Mouse (Mus musculus): ENCODE measurements around the gene Cisd3.
"Not testable (repeated sequence)": the region's sequence is repeated elsewhere in the genome, so short reads cannot be mapped to it uniquely, and the experiment has no call there.

The Cisd3 gene

DNA sequence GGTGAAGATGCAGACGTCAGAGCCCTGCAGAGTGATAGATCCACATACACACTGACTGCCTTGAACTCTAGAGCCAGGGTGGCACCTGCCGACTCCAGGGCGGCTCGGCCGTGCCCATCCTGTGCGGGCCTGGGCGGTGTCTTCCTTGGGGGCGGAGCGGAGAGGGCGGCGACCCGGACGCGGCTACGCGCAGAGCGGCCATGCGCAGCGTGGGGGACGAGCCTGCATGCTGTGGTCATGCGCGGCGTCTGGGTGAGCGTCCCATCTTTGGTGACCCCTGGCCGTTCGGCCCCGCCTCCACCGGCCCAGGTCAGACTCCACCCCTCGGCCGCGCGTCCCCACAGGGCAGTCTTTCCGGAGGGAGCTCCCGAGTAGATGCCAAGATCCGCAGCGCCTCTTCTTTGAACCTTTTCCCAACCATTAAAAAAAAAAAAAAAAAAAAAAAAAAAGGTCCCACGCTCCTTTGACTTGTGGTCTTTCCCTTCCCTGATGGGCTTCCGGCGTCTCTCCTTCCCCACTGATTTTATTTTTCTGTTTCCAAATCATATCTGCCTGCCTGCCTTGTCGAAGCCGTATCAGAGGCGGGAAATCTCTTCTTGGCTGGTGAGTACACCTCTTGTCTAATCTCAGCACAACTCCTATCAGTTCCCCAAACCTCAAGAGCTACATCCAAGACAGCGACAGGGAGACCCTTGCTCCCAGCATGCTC, at the start of gene Cisd3:
Gene Cisd3, plus strand, starts transcription at position 214 of the 709 bp plus-strand sequence.
- peak; percentile 93 to 94 for DNase-seq (ENCODE audit: low spot score in 2 of 2)

DNA sequence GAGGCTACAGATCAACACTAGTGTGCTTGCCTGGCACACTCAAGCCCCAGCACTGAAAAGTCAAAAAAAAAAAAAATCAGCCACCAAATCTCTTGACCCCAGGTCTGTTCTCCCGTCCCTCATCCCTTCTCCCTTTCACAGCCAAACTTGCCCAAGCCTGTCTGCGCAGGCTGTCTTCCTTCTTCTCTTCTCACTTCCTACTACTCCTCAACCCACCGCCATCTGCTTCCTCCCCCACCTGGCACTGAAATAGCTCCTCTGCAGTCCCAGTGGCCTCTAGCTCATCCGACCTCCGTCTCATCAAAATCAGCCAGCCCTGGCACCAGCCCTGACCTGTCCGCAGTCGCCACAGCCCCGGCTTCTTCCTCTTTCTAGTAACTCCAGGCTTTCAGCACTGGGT, 44.0 kb upstream of the Cisd3 start:
- DNase-seq (ENCODE audit: low spot score in 2 of 2) = peak in 1 of 2 experiments; percentile 17

DNA sequence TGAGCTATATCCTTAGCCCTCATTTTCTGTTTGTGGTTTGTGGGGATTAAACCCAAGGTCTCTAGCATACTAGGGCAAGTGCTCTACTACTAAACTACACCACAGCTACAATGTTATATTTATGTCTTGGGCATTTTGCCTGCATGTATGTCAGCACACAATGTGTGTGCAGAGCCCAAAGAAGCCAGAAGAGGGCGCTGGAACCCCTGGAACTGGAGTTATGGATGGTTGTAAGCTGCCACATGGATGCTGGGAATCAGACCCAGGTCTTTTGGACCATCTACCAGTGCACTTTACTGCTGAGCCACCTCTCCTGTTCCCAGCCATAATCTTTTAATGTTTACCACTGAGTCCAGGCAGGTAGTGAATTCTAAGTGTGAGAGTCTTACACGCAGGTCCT, 42.9 kb upstream of the Cisd3 start:
- no peak for DNase-seq (ENCODE audit: low spot score in 2 of 2)

DNA sequence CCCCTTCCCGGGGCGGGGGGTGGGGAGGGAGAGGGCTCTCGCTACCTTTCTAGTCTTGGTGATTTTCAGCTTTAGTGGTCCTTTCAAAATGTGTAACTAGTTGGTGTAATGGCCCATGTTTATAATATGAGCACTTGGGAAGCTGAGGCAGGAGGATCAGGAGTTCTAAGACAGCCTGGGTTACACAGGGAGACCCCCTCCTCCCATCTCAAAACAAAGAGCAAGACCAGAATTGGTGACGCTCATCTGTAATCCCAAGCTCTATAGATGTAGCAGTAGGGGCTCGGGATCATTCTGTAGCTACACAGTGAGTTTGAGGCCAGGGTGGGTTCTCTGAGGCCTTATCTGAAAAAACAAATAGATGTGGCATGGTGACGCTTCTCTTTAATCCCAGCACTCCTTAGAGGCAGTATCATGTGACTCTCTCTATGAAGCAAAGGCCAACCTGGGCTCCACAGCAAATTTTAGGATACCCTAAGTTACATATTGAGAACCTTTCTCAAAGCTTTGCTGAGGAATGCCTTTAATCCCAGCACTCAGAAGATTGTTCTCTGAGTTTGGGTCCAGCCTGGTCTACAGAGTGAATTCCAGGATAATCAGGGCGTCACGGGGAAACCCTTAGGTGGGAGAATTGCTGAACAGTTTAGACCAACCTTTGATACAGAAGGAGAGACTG, 42.1 kb upstream of the Cisd3 start:
- no peak for DNase-seq (ENCODE audit: low spot score in 2 of 2)

DNA sequence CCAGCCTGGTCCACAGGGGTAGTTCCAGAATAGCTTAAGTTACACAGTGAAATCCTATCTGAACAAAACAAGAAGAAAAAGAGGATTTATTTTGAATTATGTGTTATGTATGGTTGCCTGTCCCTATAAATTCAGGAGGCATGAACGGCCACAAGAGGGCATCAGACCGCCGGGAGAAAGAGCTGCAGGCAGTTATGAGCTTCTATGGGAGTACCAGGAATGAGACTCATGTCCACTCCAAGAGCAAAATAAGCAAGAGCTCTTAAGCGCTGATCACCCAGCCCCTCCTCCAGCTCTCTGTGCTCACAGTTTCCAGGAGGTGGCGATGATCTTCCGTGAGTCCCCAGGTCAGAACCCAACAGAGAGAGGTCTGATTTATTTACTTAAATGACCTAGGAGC, 40.8 kb upstream of the Cisd3 start:
- peak; percentile 67 to 74 for DNase-seq (ENCODE audit: low spot score in 2 of 2)

DNA sequence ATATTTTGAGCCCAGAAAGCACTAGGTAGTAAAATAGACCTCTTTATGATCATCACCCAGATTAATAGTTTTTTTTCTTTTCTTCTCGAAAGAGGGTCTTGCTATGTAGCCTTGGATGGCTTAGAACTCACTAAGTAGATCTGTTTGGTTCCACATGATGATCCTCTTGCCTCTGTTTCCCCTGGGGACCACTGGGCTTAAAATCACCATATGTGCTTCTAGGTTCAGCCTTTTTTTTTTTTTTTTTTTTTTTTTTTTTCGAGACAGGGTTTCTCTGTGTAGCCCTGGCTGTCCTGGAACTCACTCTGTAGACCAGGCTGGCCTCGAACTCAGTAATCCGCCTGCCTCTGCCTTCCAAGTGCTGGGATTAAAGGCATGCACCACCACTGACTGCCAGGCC, 37.1 kb upstream of the Cisd3 start:
- DNase-seq (ENCODE audit: low spot score in 2 of 2) = not testable (repeated sequence)

DNA sequence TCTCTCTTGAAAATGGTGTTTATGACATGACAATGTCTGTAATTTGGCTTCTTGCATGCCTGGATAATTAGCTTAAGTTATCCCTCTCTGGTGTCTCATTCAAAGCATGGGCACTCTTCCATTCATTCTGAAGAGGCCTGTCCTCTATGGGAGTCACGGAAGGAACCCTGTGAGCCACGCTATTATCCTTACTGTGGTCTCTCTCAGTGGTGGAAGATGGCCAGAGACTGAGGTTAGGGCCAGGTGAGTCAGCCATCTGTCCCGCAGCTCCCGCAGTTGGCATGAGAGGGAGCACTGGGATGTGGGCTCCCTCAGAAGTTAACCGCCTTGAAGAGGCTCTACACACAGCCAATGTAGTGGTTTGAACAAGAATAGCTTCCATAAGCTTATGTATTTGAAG, 35.3 kb upstream of the Cisd3 start:
- DNase-seq (ENCODE audit: low spot score in 2 of 2) = no peak

DNA sequence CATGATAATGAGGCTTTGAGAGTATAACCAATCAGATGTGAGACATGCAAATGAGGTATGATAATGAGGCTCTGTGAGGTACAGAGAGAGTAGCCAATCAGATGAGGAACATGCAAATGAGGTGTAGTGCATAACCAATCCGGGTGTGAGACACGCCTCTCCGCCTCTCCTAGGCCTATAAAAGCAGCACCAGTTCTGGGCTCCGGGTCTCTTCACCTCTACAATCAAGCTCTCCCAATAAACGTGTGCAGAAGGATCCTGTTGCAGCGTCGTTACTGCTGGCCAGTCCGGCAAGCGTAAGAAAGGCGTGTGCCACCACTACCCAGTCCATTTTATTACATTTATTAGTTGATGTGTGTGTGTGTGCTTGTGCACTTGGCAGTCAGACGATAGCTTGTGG, 32.2 kb upstream of the Cisd3 start:
- not testable (repeated sequence) for DNase-seq (ENCODE audit: low spot score in 2 of 2)

DNA sequence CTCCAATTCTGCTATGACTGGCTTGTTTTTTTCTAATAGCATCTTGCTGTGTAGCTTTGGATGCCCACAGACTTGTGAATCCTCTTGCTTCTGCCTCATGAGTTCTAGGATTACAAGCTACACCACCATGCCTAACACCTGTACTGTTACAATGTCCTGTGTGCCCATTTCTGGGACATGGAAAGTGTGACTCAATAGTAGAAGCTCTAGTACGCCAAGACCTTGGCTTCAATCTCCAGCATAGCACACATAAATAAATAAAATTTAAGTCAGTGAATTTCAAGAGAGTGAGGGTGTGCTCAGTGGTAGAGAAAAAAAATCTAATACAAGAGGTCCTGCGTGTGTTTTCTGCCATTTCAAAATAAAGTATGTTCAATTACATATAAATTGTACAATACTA, 31.4 kb upstream of the Cisd3 start:
- DNase-seq (ENCODE audit: low spot score in 2 of 2) = no peak

DNA sequence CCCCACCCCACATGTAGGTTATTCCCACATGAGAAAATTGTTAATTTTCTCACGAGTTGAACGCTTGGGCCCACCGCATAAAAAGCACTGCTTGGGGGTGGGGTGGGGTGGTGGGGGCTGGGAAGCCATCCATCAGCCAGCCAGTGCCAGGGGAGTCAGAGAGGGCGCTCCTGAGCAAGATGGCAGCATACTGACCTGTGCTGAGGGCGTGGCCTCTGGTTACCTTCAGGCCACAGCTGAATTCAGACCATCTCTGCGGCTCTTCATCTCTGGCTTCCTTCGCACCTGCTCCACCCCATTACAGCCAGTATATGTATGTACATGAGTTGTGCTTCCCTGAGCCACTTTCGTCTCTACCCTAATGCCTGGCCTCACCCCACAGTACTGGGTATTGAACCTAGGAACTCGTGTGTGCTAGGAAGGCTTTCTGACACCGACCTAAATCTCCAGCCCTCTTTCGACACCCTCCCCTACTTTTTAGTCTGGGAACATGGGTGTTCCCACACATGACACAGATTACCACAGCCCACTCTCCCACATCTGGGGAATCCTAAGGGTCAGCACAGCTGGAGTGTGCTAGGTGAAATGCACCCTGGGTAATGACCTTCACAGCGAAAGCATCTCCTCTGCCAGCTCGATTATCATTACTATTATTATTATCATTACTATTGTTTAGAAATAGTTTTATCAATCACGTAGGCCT, 29.2 kb upstream of the Cisd3 start:
- DNase-seq (ENCODE audit: low spot score in 2 of 2) = no peak

DNA sequence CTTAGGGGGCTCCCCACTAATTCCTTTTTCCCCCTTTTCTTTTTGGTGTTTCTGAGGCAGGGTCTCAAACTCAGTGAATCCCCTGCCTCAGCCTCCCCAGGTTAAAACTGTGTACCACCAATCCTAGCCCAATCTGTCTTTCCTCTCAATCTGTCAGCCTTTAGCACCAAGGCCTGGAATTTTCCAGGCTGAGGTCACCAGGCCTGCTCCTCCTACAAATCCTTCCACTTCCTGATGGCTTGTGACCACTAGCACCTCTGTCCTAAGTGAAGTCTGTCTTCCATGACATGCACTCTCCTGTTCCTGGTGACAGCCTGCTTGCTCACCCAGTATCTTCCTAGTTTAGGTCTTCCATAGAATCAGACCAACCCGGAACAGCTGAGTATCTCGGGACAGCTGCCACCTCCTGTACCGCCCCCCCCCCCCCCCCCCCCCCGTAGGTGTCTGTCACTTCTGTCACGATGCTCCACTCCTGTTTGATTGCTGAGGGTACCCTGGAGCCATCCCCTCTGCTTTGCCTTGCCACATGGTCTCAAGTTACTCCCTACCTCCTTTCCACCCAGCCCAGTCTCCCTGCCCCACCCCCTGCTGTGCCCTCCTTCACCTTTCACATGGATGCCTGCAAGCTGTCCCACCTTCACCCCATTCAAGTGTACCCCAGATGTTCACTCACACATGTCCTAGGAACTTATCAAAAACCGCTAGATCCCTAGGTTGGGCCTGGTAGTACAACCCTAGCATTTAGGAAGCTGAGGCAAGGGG, 28.3 kb upstream of the Cisd3 start:
- DNase-seq (ENCODE audit: low spot score in 2 of 2) = no peak

DNA sequence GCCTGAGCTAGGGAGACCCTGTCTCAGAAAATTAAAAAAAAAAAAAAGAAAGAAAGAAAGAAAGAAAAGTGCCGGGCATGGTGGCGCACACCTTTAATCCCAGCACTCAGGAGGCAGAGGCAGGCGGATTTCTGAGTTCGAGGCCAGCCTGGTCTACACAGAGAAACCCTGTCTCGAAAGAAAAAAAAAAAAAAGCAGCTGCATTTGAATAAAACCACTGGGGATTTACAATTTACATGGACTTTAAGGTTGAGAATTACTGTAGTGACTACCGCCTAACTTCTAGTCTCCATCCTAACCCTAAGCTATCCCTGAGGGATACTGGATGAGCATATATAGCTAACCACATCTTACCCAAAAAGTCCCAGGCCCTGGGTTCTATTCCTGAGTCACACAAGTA, 27.7 kb upstream of the Cisd3 start:
- not testable (repeated sequence) for DNase-seq (ENCODE audit: low spot score in 2 of 2)

DNA sequence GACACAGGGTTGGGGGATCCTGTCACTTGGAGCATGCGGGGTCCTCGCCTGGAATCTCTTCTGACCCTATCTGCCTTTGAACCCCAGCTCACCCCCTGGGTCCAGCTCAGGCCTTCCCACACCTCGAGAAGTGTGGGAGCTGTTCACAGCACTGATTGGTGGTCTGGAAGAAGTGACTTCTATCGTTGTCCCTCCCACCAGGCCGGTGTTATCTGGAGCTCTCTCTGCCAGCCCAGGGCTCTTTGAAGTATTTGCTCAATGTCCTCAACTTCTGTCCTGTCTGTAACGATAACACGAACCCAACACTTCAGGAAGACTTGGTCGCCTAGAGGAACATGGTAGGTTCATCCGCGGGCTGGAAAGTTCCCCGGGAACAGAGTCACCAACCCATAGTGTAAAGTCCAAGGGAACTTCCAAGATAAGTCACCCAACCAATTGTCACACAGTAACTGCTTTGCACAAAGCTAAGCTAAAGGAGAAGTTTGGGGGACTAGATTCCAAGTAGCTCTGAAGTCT, 26.8 kb upstream of the Cisd3 start:
- DNase-seq (ENCODE audit: low spot score in 2 of 2) = no peak

DNA sequence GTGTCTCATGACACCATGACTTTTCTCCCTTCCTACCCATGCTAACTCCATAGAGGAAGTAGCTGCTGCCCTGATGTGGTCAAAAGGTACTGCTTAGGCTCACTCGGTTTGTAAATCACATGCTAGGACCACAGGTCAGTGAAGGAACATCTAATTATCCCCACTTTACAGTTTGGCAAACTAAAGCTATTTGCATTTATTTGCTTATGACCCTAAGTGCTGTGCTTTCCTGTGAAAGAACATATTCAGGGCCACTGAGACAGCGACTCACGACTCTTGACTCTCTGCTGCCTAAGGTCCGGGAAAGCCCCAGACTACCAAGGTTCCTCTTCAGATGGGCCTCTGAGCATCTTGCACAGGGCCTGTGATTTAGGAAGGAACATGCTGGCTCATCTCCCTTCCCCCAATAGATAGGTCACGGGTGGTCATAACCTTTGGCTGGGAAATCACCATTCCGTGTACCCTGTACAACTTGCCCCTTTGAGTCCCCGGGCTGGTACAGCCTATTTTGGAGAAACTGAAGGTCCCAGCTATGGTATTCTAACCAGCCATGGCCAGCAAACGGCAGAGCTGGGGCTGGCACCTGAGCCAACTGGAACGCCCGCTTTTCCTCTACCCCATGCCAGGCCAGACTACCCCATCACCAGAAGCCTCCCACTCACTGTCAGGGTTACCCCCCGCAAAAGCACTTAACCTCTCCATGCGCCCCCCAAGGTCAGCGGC, 26.2 kb upstream of the Cisd3 start:
- peak; percentile 87 to 88 for DNase-seq (ENCODE audit: low spot score in 2 of 2)

DNA sequence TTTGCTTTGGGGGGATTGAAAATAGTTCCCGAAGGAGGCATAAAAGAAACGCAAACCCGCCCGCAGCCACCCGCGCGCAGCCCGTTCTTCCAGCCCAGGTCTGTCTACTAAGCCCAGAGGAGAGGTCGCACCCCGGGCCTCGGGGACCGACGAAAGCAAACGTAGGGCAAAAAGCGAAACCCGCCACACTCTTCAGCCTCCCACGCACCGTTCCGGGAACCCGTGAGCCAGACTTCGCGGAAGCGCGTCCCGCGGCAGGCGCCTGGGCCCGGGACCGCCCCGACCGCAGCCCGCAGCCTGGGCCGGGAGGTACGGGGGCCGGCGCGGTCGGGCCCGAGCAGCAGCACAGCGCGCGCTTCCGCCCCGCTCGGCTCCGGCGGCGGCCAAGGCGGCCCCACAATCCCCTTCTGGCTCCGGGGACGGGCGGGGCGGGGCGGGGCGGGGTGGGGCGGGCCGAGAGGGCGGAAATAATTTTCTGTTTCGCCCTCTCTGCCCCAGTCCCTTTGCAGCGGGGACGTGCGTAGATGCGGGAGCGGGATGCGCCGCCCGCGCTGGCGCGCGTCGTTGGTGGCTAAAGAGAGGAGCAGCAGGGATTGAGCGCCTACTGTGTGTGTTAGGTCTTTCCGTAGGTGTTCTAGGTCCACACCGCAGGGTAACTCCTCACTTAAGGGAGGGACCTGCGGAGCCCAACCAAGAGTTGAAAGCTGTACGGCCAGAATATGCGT, 25.5 kb upstream of the Cisd3 start:
- peak; percentile 82 to 84 for DNase-seq (ENCODE audit: low spot score in 2 of 2)

DNA sequence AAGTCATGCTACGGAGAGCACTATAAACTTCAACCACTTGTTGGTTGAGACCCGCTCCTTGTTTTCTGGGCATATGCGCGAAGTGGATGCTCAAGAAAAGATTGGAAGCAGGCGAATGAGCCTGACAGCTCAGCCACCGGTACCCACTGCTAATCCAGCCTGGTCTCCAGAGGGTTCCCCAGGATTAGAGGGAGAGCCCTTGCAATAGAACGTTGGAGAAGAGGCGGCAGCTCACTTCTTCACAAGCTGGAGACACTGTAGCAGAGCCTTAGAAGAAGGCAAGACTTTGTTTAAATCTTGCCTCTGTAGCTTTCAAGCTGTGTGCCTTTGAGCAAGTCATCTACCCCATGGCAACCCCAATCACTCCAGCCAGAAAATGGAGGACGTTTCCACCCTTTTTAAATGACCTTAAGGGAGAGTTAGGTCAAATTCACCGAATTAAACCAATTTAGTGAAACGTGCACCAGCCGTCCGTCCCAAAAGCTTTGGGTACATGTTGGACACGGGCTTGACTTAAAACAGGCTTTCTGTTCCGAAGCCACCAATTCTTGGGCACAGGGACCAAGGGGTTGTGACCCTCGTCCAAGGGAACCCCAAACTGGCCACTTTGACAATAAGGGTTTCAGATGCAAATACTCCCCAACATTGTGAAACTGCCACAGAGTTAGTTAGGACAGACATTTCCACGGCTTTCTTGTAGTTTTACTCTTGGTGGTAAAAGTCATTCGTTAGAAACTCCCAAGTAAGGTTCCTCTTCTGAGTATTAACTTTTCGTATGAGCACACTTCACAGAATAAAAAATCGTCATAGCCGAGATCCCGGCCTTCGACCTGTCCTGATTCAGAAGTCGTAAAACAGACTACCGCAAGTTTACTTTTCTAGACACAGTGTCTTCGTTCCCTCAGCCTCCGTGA, 24.6 kb upstream of the Cisd3 start:
- DNase-seq (ENCODE audit: low spot score in 2 of 2) = no peak

DNA sequence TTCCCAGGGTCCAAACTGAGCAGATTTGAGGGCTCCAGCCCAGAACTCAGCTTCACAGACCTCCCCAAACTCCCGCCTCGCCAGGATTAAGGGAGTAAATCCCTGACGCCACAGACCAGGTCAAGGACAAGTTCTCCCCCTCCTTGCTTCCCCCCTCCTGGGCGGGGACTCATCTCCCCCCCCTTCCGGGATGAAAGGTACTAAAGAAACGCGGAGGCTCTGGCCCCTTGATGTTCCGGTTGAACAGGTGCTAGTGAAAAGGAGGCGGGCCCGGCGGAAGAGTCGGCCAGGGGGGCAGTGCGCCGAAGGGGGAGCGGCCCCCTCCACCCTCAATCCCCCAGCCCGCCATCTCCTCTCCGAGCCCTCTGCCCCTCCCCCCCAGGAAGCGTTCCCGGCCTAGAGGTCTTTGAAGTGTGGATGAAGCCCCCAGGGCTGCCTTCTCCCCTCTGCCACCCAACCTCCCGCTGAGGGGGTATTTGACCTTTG, 23.9 kb upstream of the Cisd3 start:
- peak; percentile 84 to 86 for DNase-seq (ENCODE audit: low spot score in 2 of 2)

DNA sequence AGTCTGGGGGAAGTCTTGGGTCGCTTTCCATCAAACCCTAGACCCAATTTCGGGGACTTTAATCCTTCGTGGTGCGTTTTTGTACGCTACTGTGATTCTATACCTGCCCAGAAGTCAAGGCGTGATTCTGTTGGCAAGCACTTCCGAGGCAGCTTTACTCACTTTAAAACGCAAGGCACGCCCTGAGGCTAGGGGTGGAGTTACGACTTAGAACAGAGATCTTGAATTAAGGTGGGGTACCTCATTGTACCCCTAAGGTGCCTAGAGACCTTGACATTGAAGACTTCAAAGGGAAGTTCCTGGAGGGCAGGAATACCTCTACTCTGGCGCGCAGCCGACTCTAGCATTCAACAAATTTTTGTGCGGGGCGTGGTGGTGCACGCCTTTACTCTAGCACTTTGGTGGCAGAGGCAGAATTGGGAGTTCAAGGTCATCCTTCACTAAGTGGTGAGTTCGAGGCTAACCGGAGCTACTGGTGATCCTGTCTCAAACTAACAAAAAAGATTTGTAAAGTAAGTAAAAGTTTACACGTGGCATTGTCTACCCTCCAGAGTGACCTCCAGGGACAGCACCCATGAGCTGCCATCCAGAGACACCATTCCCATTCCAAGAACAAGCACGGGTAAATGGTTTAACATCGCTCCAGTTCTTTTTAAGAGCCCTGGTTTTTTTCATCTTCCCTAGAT, 23.3 kb upstream of the Cisd3 start:
- peak; percentile 71 to 73 for DNase-seq (ENCODE audit: low spot score in 2 of 2)
